Mouse (Mus musculus): ENCODE data around the gene Mad1l1. TPM values are rescaled to one million over a fixed set of nuclear protein-coding genes. Genes with fewer than 3 reads are reported as not detected.
A peak's percentile ranks its signal among the peaks of the same experiment; 100 is the strongest.

Mad1l1 gene
- polyA plus RNA-seq, 1 experiment from 2014 or later = 31.8 TPM

DNA sequence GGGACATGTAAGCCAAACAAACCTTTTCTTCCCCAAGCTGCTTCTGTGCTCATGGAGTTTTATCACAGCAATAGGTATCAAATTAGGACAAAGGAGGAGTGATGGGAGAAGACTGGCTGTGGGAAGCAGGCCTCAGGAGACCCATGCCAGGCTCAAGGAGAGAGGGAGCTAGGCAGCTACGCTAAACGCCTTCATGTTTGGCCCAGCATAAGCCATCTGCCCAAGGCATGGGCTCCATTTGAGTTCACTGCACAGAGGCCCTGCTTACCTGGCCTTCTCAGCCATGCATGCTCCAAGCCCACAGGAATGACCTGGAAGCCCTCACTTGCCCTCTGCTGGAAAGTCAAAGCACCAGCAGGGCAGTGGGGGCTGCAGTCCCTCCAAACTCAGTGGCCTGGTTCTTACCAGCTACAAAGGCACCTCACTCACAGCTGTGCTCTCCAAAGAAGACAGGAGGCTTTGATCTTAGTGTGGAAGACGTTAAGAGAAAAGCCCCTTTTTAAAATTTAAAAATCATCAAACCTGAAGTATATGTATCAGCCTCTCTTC lies 206.8 kb downstream of the Mad1l1 start:
- WGBS = 77% methylated on average over 3 of the region's 3 CpGs
- H3K36me3 ChIP-seq = no peaks in the 10 kb centered on the region
- no peak overlapping the region for H3K4me3 ChIP-seq
- no peak for ATAC-seq (ENCODE audit: low read depth)
- no peak overlapping the region for H3K4me2 ChIP-seq
- H3K27me3 ChIP-seq = no peaks in the 10 kb centered on the region
- H3K4me1 ChIP-seq (replicated peaks) = peaks cover 55% of the 10 kb centered on the region
- no peaks in the 10 kb centered on the region for H3K9me3 ChIP-seq
- H3K27ac ChIP-seq (replicated peaks) = peak overlapping the region; percentile 84
- peak overlapping the region; percentile 9; the same call in 1 of the 2 replicates for H3K9ac ChIP-seq

DNA sequence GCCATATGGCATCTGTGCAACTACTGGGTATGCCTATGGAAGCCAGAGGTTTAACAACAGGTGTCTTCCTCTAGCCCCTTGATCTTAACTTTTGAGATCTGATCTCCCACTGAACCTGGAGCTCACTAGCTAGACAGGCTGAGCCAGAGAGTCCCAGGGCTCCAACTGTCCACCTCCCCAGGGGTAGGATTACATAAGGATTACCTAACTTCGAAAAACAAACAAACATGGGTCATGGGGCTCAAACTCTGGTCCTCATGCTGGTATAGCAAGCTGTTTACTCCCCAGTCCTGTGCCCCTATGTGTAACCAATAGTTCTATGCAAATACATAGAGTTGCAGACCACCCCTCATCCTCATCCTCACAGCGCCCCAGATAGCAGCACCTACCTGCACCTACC lies 208.1 kb downstream of the Mad1l1 start:
- 98% methylated on average over 2 of the region's 2 CpGs for WGBS
- no peaks in the 10 kb centered on the region for H3K9me3 ChIP-seq
- H3K4me3 ChIP-seq = no peak overlapping the region
- H3K36me3 ChIP-seq = no peaks in the 10 kb centered on the region
- H3K4me1 ChIP-seq (replicated peaks) = peaks cover 43% of the 10 kb centered on the region
- no peaks in the 10 kb centered on the region for H3K27me3 ChIP-seq
- H3K4me2 ChIP-seq = no peak overlapping the region
- H3K27ac ChIP-seq (replicated peaks) = no peak overlapping the region
- no peak for ATAC-seq (ENCODE audit: low read depth)
- no peak overlapping the region for H3K9ac ChIP-seq

GRCm38 (mm10) chr5:140110024-140110423 lies 211.3 kb downstream of the Mad1l1 start:
- peaks cover 20% of the 10 kb centered on the region for H3K4me1 ChIP-seq (replicated peaks)
- WGBS = 81% methylated on average over 3 of the region's 3 CpGs
- H3K4me3 ChIP-seq = no peak overlapping the region
- no peak overlapping the region for H3K9ac ChIP-seq
- no peaks in the 10 kb centered on the region for H3K9me3 ChIP-seq
- H3K36me3 ChIP-seq = no peaks in the 10 kb centered on the region; the same call in 1 of the 2 replicates
- no peak overlapping the region for H3K27ac ChIP-seq (replicated peaks)
- H3K4me2 ChIP-seq = no peak overlapping the region
- no peaks in the 10 kb centered on the region for H3K27me3 ChIP-seq
- no peak for ATAC-seq (ENCODE audit: low read depth)

DNA sequence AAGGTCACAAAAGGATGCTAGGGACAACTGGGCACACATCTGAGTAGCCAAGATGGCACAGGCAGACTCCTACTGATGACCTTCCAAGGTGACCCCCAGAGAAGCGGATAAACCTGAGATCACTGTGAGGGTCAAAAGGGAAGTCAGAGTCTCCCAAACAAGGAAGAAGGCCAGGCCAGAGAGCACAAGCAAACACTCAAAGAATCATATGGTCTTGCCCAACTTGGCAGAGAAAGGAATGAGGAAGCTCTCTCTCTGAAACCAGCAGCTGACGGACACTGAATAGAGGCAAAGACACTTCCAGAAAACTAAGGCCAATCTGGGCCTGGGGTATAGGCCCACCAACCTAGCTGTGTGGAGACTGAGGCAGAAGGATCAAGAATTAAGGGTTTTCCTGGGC lies 213.4 kb downstream of the Mad1l1 start:
- 94% methylated on average over 2 of the region's 2 CpGs for WGBS
- H3K27ac ChIP-seq (replicated peaks) = no peak overlapping the region
- H3K36me3 ChIP-seq = no peaks in the 10 kb centered on the region; the same call in 1 of the 2 replicates
- no peaks in the 10 kb centered on the region for H3K9me3 ChIP-seq
- H3K4me2 ChIP-seq = no peak overlapping the region
- H3K4me1 ChIP-seq (replicated peaks) = peaks cover 11% of the 10 kb centered on the region
- no peak overlapping the region for H3K9ac ChIP-seq
- no peak for ATAC-seq (ENCODE audit: low read depth)
- no peak overlapping the region for H3K4me3 ChIP-seq
- H3K27me3 ChIP-seq = no peaks in the 10 kb centered on the region

DNA sequence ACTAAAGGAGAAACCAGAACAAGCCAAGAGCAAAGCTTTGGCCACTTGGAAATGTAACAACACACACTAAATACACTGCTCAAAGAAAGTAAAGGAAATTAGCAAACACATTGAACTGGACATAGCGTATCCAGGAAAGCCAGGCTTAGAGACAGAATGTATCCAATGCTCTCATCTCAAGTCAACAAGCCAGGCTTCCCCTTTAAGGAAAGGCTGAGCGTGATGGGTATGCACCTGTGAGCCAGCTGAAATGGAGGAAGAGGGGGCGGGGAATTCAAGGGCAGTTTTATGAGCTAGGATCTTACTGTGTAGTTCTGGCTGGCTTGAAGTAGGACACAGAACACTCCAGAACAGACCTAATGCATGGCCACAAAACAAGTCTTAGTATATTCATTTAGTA lies 215.3 kb downstream of the Mad1l1 start:
- Histone ChIP-seq H3K27me3 (no peaks in the 10 kb centered on the region), H3K36me3 (no peaks in the 10 kb centered on the region; the same call in 1 of the 2 replicates), H3K27ac (replicated peaks) (no peak overlapping the region), H3K9ac (no peak overlapping the region), H3K9me3 (no peaks in the 10 kb centered on the region), H3K4me1 (replicated peaks) (peaks cover 19% of the 10 kb centered on the region), H3K4me2 (no peak overlapping the region), H3K4me3 (no peak overlapping the region)
- ATAC-seq (ENCODE audit: low read depth) = no peak
- WGBS = 83% methylated on average over 3 of the region's 3 CpGs

DNA sequence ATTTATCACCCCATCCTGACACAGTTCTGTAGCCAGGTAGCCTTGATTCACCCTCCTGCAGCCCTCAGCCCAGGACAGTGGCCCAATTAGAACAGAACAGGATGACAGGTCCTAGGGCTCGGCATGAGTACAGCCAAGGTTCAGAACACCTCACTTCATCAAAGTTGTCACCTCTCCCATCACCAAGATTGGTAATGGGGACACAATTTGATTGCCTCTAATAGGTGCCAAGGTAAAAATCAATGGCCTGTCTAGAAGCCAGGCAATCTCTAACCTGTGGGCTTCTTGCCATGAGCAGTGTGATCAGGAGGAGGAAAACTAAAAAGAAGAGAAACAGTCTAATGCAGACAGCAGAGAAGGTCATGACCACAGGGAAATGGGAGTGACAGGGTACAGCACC lies 216.5 kb downstream of the Mad1l1 start:
- Histone ChIP-seq H3K27ac (replicated peaks) (no peak overlapping the region), H3K9me3 (no peaks in the 10 kb centered on the region)
- WGBS = 92% methylated on average over 1 of the region's 1 CpGs

DNA sequence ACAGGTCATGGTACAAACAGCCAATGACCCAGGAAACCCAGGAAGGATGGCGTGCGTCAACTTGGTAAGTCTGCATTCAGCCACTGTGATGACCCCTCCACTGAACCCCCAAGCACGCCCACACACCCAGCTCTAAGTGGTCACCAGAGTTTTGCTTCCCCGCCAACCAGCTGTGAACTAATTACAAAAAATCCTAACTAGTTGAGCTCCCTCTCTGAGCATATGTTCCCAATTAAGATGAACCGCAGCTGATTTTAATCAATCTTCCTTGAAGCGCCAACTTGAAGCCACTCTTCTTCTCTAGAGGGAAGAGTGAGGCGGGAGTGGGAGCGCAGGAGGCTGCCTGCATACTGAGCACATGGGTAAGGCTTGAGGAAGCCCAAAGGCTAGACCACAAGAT lies 218.6 kb downstream of the Mad1l1 start:
- no peaks in the 10 kb centered on the region; the same call in 1 of the 2 replicates for H3K27me3 ChIP-seq
- no peaks in the 10 kb centered on the region; the same call in 1 of the 2 replicates for H3K36me3 ChIP-seq
- H3K4me1 ChIP-seq (replicated peaks) = peaks cover 22% of the 10 kb centered on the region
- WGBS = 59% methylated on average over 8 of the region's 8 CpGs
- H3K9ac ChIP-seq = no peak overlapping the region
- no peak overlapping the region for H3K27ac ChIP-seq (replicated peaks)
- no peak overlapping the region for H3K4me2 ChIP-seq
- no peak overlapping the region for H3K4me3 ChIP-seq
- no peak for ATAC-seq (ENCODE audit: low read depth)
- H3K9me3 ChIP-seq = no peaks in the 10 kb centered on the region

More for the DNA sequence above, 216.5 kb downstream of the Mad1l1 start:
- Histone ChIP-seq H3K4me3 (no peak overlapping the region), H3K36me3 (no peaks in the 10 kb centered on the region; the same call in 1 of the 2 replicates), H3K9ac (no peak overlapping the region), H3K4me2 (no peak overlapping the region), H3K4me1 (replicated peaks) (peaks cover 19% of the 10 kb centered on the region), H3K27me3 (no peaks in the 10 kb centered on the region; the same call in 1 of the 2 replicates)
- ATAC-seq (ENCODE audit: low read depth) = no peak

DNA sequence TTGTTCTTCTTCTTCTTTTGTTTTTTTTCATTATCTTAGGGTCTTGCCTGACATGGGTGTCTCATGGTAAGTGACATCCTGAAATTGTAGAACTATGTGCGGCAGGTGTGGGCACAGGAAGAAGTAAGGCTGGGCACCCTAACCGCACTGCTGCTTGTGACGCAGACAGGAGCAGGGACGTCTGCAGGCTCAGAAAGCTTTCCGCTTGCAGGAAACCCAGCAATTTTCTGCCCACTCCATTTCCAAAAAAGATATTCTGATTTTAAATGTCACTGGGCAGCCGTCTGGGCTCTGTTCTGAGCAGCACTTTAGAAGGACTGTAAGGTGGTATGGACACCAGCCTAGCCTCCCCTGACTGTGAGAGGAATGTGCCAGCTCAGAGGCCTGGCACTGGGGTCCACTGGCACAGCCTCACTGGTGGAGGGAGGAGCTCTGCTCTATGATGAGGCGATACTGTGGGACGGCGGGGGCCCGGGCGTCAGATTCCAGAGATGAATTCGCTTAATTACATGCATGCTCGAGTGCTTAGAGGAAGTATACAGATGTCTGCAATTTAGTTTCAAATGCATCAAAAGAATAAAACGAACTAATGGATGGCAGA lies 219.8 kb downstream of the Mad1l1 start:
- no peaks in the 10 kb centered on the region for H3K9me3 ChIP-seq
- no peak overlapping the region for H3K27ac ChIP-seq (replicated peaks)
- H3K36me3 ChIP-seq = no peaks in the 10 kb centered on the region; the same call in 1 of the 2 replicates
- 80% methylated on average over 14 of the region's 14 CpGs for WGBS
- peaks cover 27% of the 10 kb centered on the region for H3K4me1 ChIP-seq (replicated peaks)
- H3K27me3 ChIP-seq = no peaks in the 10 kb centered on the region; the same call in 1 of the 2 replicates
- no peak overlapping the region for H3K4me3 ChIP-seq
- H3K4me2 ChIP-seq = no peak overlapping the region
- no peak for ATAC-seq (ENCODE audit: low read depth)
- no peak overlapping the region for H3K9ac ChIP-seq

DNA sequence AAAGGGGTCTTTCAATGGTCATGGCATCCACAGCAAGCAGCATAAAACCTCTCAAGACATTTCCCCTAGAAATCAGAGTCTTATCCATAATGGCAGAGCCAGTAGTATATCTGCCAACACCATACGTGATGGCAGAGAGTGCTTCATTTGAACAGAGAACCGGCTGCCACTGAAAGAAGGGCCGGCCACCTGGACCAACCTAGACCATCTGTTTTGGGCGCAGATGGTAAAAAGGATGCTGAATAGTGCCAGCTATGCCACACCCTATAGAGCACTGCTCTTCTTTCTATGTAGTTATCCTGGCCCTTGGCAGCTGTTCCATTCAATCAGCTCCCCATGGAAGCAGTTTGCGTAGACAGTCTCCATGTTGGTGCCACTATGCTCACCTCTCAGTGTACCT lies 222.6 kb downstream of the Mad1l1 start:
- Histone ChIP-seq H3K9me3 (no peaks in the 10 kb centered on the region), H3K9ac (no peak overlapping the region), H3K36me3 (no peaks in the 10 kb centered on the region), H3K27ac (replicated peaks) (no peak overlapping the region), H3K27me3 (no peaks in the 10 kb centered on the region; the same call in 1 of the 2 replicates), H3K4me2 (no peak overlapping the region), H3K4me3 (no peak overlapping the region), H3K4me1 (replicated peaks) (peaks cover 49% of the 10 kb centered on the region)
- no peak for ATAC-seq (ENCODE audit: low read depth)
- 76% methylated on average over 5 of the region's 5 CpGs for WGBS

- Histone ChIP-seq H3K4me3 (no peak overlapping the region), H3K27me3 (no peaks in the 10 kb centered on the region), H3K4me1 (replicated peaks) (peaks cover 65% of the 10 kb centered on the region), H3K9me3 (no peaks in the 10 kb centered on the region), H3K27ac (replicated peaks) (peak overlapping the region; percentile 76), H3K4me2 (0 out of 2 replicates have a peak overlapping the region, but pooled peaks have one; percentile 4), H3K9ac (no peak overlapping the region), H3K36me3 (no peaks in the 10 kb centered on the region)
- WGBS = 19% methylated on average over 2 of the region's 2 CpGs
- peak; percentile 68 for ATAC-seq (ENCODE audit: low read depth)
Observed at GRCm38 (mm10) chr5:140095203-140095602, 226.1 kb downstream of the Mad1l1 start.

DNA sequence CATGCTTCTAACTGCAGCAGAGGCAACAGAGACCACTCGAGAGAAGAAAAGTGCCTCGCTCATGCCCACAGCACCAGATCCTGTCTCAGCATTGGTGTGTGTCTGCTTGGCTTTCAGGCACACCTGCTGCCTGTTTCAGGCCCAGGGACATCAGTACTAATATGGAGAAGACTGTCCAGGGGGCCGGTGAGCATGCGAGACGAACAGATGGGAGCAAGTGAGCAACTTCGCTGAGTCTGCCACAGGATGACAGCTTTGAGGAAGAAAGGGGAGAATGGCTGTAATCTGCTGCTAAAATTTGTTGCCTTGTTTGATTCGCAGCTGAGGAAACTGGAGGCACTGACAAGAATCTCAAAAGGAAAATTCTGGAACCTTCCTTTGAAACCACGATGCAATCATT lies 227.9 kb downstream of the Mad1l1 start:
- H3K27me3 ChIP-seq = no peaks in the 10 kb centered on the region
- H3K9ac ChIP-seq = no peak overlapping the region
- H3K27ac ChIP-seq (replicated peaks) = no peak overlapping the region
- 73% methylated on average over 8 of the region's 8 CpGs for WGBS
- no peaks in the 10 kb centered on the region for H3K9me3 ChIP-seq
- no peak for ATAC-seq (ENCODE audit: low read depth)
- H3K4me3 ChIP-seq = no peak overlapping the region
- no peaks in the 10 kb centered on the region for H3K36me3 ChIP-seq
- H3K4me2 ChIP-seq = no peak overlapping the region
- H3K4me1 ChIP-seq (replicated peaks) = peaks cover 59% of the 10 kb centered on the region

DNA sequence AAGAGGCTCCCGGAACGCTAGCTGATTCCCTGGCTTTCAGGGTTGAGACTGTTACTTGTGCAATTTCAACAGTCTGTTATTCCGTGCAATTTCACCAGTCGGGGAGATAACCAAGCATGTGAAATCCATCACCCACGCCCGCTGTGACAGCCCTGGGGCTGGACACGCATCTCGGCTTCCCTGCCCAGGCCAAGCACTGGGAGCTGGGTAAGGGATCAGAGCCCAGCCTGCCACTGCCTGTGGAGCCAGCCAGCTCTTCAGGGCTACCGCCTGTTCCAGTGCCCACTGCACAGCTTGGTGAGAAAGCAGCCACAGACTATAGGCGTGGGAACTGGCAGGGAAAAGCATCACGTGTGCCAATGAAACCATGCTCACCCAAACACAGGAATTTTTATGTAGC lies 229.8 kb downstream of the Mad1l1 start:
- H3K4me3 ChIP-seq = no peak overlapping the region
- peaks cover 63% of the 10 kb centered on the region for H3K4me1 ChIP-seq (replicated peaks)
- WGBS = 46% methylated on average over 11 of the region's 11 CpGs
- ATAC-seq (ENCODE audit: low read depth) = peak; percentile 72
- H3K27ac ChIP-seq (replicated peaks) = peak overlapping the region; percentile 62
- H3K27me3 ChIP-seq = no peaks in the 10 kb centered on the region
- H3K9ac ChIP-seq = no peak overlapping the region
- no peak overlapping the region for H3K4me2 ChIP-seq
- no peaks in the 10 kb centered on the region for H3K9me3 ChIP-seq
- no peaks in the 10 kb centered on the region for H3K36me3 ChIP-seq

GRCm38 (mm10) chr5:140089263-140089662 lies 232.1 kb downstream of the Mad1l1 start:
- H3K4me2 ChIP-seq = no peak overlapping the region
- H3K9ac ChIP-seq = no peak overlapping the region
- no peak overlapping the region for H3K4me3 ChIP-seq
- no peak for ATAC-seq (ENCODE audit: low read depth)
- H3K27me3 ChIP-seq = no peaks in the 10 kb centered on the region
- no peak overlapping the region for H3K27ac ChIP-seq (replicated peaks)
- H3K4me1 ChIP-seq (replicated peaks) = peaks cover 51% of the 10 kb centered on the region
- H3K36me3 ChIP-seq = no peaks in the 10 kb centered on the region
- H3K9me3 ChIP-seq = no peaks in the 10 kb centered on the region
